Mouse (Mus musculus): Measurements from ENCODE around the gene Eloa. TPM values are rescaled to one million over a fixed set of nuclear protein-coding genes. Genes with fewer than 3 reads are reported as not detected.

The Eloa gene
- total RNA-seq, 1 experiment = 21.4 TPM

DNA sequence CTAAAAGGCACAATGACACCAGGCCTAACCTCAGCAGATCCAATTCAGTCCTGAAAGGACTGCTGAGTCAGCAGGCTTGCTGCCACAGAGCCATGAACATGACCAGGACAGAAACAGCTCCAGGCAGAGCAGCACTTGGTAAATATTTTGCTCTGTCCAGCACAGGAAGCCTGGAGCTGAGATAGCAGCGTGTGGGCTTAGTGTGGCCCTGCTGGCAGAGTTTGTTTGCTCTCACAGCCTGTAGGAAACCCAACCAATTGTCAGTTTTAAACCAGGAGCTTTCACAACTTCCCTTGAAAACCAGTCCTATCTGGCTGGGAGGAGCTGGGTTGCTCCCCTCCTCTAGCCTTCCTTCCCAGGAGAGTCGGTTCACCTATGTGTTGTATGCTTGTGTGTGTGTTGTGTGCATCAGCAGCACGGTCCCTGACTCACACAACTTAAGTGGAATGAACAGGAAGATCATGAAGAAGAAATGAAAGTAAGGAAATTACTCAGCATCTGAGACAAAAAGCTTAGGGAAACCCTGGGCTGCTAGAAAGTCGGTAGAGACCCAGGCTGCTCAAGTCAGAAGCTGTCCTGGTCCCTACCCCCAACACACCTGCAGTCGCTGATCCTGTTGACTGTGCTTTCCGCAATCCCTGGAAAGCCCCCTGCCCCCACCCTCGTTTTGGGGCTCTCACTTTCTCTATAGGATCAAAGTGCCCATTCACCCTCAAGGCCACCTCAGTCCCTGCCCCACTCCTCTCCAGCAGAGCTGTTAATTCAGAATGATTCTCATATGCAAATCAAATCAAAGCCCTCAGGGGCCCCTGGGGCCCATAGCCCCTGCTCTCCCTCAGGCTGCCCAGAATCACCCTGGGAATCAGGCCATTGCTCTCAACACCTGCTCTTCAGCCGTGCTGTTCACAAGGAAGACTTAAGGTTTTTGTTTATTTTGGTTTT is 9.7 kb upstream of the Eloa start:
- Histone ChIP-seq H3K27ac (ENCODE audit: insufficient read depth, low read depth, low read length, poor library complexity, severe bottlenecking) (no peak overlapping the region), H3K36me3 (ENCODE audit: control insufficient read depth, insufficient read depth, low read length, poor library complexity, severe bottlenecking) (no peaks in the 10 kb centered on the region), H3K4me1 (ENCODE audit: control insufficient read depth in 2 of 2, insufficient read depth in 2 of 2, low read length in 2 of 2, poor library complexity in 1 of 2) (peaks cover 0 to 3% of the 10 kb centered on the region in 2 experiments; a peak in 1 of 4 replicates), H3K9me3 (ENCODE audit: control insufficient read depth, insufficient read depth, low read depth, low read length) (no peaks in the 10 kb centered on the region), H3K4me3 (ENCODE audit: insufficient read depth in 1 of 2, low read depth in 1 of 2, low read length in 2 of 2, poor library complexity in 1 of 2, severe bottlenecking in 1 of 2) (no peak overlapping the region), H3K9ac (ENCODE audit: insufficient read depth, low read depth, low read length, poor library complexity, severe bottlenecking) (no peak overlapping the region)
- TF ChIP-seq MAFK (IDR thresholded peaks at IDR 0.05; ENCODE audit: insufficient read depth, low read depth, low read length) = peak; percentile 67
- TF ChIP-seq ZC3H11A (IDR thresholded peaks at IDR 0.05; ENCODE audit: borderline replicate concordance, low read depth, low read length) = no peak
- in situ Hi-C loops (cut with MboI; ENCODE audit: low sequenced_read_pairs in 2 of 2, unreplicated experiment in 2 of 2) = no loop called here
- no peak for DNase-seq (ENCODE audit: low read depth, low spot score)

DNA sequence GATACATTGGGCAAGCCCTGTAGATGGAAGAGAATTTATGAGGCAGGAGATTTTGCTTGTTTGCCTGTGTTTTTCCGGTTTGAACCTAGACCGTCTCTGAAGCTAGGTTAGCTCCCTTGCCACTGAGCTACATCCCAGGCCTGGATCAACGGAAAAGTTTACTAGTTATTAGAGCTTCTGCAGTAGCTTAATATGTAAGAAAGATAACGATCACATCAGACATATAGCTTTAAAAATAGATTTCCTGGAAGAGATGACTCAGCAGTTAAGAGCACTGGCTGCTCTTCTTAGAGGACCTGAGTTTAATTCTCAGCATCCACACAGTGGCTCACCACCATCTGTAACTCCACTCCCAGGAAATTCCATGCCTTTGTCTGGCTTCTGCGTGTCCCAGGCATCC is 7.1 kb upstream of the Eloa start:
- H3K36me3 ChIP-seq (ENCODE audit: control insufficient read depth, insufficient read depth, low read length, poor library complexity, severe bottlenecking) = no peaks in the 10 kb centered on the region
- in situ Hi-C loops (cut with MboI; ENCODE audit: low sequenced_read_pairs in 2 of 2, unreplicated experiment in 2 of 2) = no loop called here
- DNase-seq (ENCODE audit: low read depth, low spot score) = no peak
- H3K9ac ChIP-seq (ENCODE audit: insufficient read depth, low read depth, low read length, poor library complexity, severe bottlenecking) = no peak overlapping the region
- TF ChIP-seq MAFK (IDR thresholded peaks at IDR 0.05; ENCODE audit: insufficient read depth, low read depth, low read length) (peak; percentile 66; the same call in 1 of the 2 replicates), ZNF384 (IDR thresholded peaks at IDR 0.05; ENCODE audit: low read depth, low read length) (no peak), CHD2 (IDR thresholded peaks at IDR 0.05; ENCODE audit: low read depth, low read length) (no peak)
- H3K4me1 ChIP-seq (ENCODE audit: control insufficient read depth in 2 of 2, insufficient read depth in 2 of 2, low read length in 2 of 2, poor library complexity in 1 of 2) = peaks cover 0 to 3% of the 10 kb centered on the region in 2 experiments; a peak in 1 of 4 replicates
- no peak overlapping the region for H3K4me3 ChIP-seq (ENCODE audit: insufficient read depth in 1 of 2, low read depth in 1 of 2, low read length in 2 of 2, poor library complexity in 1 of 2, severe bottlenecking in 1 of 2)
- no peak overlapping the region for H3K27ac ChIP-seq (ENCODE audit: insufficient read depth, low read depth, low read length, poor library complexity, severe bottlenecking)
- H3K9me3 ChIP-seq (ENCODE audit: control insufficient read depth, insufficient read depth, low read depth, low read length) = no peaks in the 10 kb centered on the region

DNA sequence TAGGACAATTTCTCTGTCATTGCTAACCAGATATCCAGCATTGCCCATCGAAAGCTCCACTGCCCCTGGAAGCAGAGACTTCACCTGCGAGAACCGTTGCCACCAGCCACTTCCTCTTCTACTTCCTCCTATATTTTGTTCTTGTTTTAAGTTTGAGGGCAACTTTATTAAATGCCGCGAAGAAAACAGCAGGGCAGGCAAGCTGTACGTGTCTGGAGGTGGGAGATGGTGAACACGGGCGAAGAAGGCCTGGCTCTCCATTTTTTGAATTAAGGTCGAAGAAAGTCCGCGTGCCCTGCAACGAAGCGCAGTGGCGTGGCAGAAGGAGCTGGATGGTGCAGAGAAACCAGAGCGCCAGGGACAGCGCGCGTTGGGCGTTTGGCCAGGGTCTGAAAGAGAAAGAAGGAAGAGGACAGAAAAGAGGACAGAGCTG is 6.6 kb upstream of the Eloa start:
- TF ChIP-seq MAFK (IDR thresholded peaks at IDR 0.05; ENCODE audit: insufficient read depth, low read depth, low read length) = no peak
- no peak for TF ChIP-seq HCFC1 (IDR thresholded peaks at IDR 0.05; ENCODE audit: borderline replicate concordance, insufficient read depth, low read length)
- TF ChIP-seq CHD2 (IDR thresholded peaks at IDR 0.05; ENCODE audit: low read depth, low read length) = no peak
- no peak for TF ChIP-seq ZNF384 (IDR thresholded peaks at IDR 0.05; ENCODE audit: low read depth, low read length)
- TF ChIP-seq ZC3H11A (IDR thresholded peaks at IDR 0.05; ENCODE audit: borderline replicate concordance, low read depth, low read length) = no peak

DNA sequence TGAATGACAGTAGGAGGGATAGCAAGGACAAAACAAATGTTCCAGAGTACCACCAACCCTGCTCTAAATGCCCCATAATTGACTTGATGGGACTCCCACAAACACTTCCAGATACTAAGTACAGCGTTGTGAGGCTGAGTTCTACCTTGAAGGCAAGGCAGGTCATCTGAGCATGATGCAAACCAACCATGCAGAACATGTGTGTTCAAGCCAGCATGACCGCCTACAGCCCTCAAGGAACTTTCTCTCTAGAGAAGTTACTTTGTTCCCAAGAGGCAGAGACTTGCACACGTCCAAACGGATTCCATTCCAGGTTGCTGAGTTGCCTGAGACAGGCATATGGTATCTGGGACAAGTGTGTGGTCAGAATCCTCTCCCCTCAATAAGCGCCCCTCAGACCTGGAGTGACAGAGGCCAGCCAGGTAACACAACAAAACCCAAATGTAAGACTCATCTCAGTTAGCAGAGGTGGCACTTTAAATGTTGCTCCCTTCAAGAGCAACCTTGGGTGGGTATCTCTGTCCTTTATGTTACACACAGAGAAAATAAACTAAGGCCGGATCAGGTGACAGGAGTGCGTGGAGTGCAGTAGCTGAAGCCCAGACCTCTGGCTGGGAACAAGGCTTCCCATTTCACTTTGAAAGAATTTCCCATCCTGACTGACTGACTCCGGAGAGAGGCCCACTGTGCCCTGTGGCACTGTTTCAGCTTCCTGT is 6.0 kb upstream of the Eloa start:
- Histone ChIP-seq H3K4me1 (ENCODE audit: control insufficient read depth in 2 of 2, insufficient read depth in 2 of 2, low read length in 2 of 2, poor library complexity in 1 of 2) (peaks cover 0 to 3% of the 10 kb centered on the region in 2 experiments; a peak in 1 of 4 replicates), H3K36me3 (ENCODE audit: control insufficient read depth, insufficient read depth, low read length, poor library complexity, severe bottlenecking) (no peaks in the 10 kb centered on the region), H3K9ac (ENCODE audit: insufficient read depth, low read depth, low read length, poor library complexity, severe bottlenecking) (no peak overlapping the region), H3K9me3 (ENCODE audit: control insufficient read depth, insufficient read depth, low read depth, low read length) (no peaks in the 10 kb centered on the region), H3K27ac (ENCODE audit: insufficient read depth, low read depth, low read length, poor library complexity, severe bottlenecking) (no peak overlapping the region), H3K4me3 (ENCODE audit: insufficient read depth in 1 of 2, low read depth in 1 of 2, low read length in 2 of 2, poor library complexity in 1 of 2, severe bottlenecking in 1 of 2) (no peak overlapping the region)
- DNase-seq (ENCODE audit: low read depth, low spot score) = no peak
- in situ Hi-C loops (cut with MboI; ENCODE audit: low sequenced_read_pairs in 2 of 2, unreplicated experiment in 2 of 2) = no loop called here
- TF ChIP-seq ZC3H11A (IDR thresholded peaks at IDR 0.05; ENCODE audit: borderline replicate concordance, low read depth, low read length) = no peak
- no peak for TF ChIP-seq CHD2 (IDR thresholded peaks at IDR 0.05; ENCODE audit: low read depth, low read length)
- no peak for TF ChIP-seq MAFK (IDR thresholded peaks at IDR 0.05; ENCODE audit: insufficient read depth, low read depth, low read length)
- no peak for TF ChIP-seq ZNF384 (IDR thresholded peaks at IDR 0.05; ENCODE audit: low read depth, low read length)
- no peak for TF ChIP-seq HCFC1 (IDR thresholded peaks at IDR 0.05; ENCODE audit: borderline replicate concordance, insufficient read depth, low read length)

More for the DNA sequence above, 6.6 kb upstream of the Eloa start:
- Histone ChIP-seq H3K4me3 (ENCODE audit: insufficient read depth in 1 of 2, low read depth in 1 of 2, low read length in 2 of 2, poor library complexity in 1 of 2, severe bottlenecking in 1 of 2) (no peak overlapping the region), H3K9ac (ENCODE audit: insufficient read depth, low read depth, low read length, poor library complexity, severe bottlenecking) (no peak overlapping the region), H3K9me3 (ENCODE audit: control insufficient read depth, insufficient read depth, low read depth, low read length) (no peaks in the 10 kb centered on the region), H3K4me1 (ENCODE audit: control insufficient read depth in 2 of 2, insufficient read depth in 2 of 2, low read length in 2 of 2, poor library complexity in 1 of 2) (peaks cover 0 to 3% of the 10 kb centered on the region in 2 experiments; a peak in 1 of 4 replicates), H3K27ac (ENCODE audit: insufficient read depth, low read depth, low read length, poor library complexity, severe bottlenecking) (no peak overlapping the region), H3K36me3 (ENCODE audit: control insufficient read depth, insufficient read depth, low read length, poor library complexity, severe bottlenecking) (no peaks in the 10 kb centered on the region)
- no peak for DNase-seq (ENCODE audit: low read depth, low spot score)
- in situ Hi-C loops (cut with MboI; ENCODE audit: low sequenced_read_pairs in 2 of 2, unreplicated experiment in 2 of 2) = no loop called here

All from ES-E14 (cell line).